ENCODE assay signal across 1 mouse cellular context in the genomic region with DNA sequence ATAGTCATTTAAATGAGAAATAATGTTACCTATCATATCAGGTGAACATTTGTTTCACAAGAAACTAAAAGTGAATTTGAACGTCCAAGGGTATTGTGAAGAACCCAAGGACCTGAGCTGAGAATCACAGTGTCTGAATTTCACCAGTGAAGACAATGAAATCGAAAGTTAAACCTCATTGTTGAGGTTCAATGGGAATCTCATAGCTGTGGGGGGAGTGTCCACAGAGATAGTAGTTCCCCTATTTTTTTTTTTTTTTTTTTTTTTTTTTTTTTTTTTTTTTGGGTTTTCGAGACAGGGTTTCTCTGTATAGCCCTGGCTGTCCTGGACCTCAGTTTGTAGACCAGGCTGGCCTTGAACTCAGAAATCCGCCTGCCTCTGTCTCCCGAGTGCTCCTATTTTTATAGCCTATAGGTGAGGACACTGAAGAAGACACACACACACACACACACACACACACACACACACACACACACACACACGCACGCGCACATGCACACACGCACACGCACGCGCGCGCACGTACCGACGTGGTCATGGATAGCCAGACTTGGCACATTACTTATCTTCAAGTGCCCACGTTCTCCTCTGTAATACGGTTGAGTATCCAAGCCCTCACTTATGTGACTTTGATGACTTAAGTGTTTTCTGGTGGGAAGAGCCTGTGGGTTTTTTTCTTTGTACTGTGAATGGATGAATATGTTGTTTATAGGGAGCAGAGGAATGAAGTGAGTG.
TF ChIP-seq lines count a peak whose summit lies in the region.

No protein-coding gene starts in this region.

TF ChIP-seq in ES-E14, 5 proteins besides CTCF, POLR2A, EP300 and RAD21:
- TF ChIP-seq MAFK (IDR thresholded peaks at IDR 0.05; ENCODE audit: insufficient read depth, low read depth, low read length) (no peak), CHD2 (IDR thresholded peaks at IDR 0.05; ENCODE audit: low read depth, low read length) (no peak), ZC3H11A (IDR thresholded peaks at IDR 0.05; ENCODE audit: borderline replicate concordance, low read depth, low read length) (no peak), ZNF384 (IDR thresholded peaks at IDR 0.05; ENCODE audit: low read depth, low read length) (peak; percentile 67), HCFC1 (IDR thresholded peaks at IDR 0.05; ENCODE audit: borderline replicate concordance, insufficient read depth, low read length) (no peak)
